Mouse (Mus musculus): ENCODE results near the gene Epb41l5.

- no peak for TF ChIP-seq CTCF (IDR thresholded peaks at IDR 0.05; ENCODE audit: extremely low read depth, insufficient read depth, low read length)
- no peak for TF ChIP-seq POLR2A (IDR thresholded peaks at IDR 0.05; ENCODE audit: extremely low read depth, insufficient read depth, low read length)
Measured at GRCm38 (mm10) chr1:119624444-119624843, 24.4 kb downstream of the Epb41l5 start.

All from cortical plate, adult 2 months (tissue).